Mouse (Mus musculus): Measurements from ENCODE around the gene Itgb5. TPM values are rescaled to one million over a fixed set of nuclear protein-coding genes. Genes with fewer than 3 reads are reported as not detected.

Gene Itgb5
- total RNA-seq, 1 experiment from 2014 or later: 9.1 TPM

DNA sequence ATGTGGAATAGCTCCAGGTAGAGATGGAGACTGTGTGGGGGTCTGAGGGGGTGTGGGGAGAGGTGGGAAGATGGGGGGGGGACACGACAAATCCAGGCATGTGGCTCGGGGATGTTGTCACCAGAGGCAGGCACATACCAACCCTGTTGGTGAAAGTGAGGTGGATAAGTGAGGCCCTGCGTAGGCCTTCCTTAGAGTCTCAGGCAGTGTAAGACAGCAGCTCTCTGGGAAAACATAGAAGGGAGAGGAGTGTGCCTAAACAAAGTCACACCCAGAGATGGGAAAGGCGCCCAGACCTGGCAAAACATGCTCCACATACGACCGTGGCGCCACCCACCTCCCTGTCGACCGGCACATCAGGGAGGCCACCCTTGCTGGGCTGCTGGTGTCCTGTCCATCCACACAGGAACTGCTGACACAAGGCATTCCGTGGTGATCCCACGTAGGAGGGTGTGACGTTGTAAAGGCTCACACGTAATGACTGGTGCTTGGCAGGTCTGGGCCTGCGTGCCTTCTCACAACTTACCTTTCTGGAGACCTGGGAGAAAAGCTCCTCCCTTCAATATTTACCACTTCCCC, 42.5 kb downstream of the Itgb5 start:
- no peak for ATAC-seq (replicated peaks; ENCODE audit: low read depth, poor library complexity, severe bottlenecking)

DNA sequence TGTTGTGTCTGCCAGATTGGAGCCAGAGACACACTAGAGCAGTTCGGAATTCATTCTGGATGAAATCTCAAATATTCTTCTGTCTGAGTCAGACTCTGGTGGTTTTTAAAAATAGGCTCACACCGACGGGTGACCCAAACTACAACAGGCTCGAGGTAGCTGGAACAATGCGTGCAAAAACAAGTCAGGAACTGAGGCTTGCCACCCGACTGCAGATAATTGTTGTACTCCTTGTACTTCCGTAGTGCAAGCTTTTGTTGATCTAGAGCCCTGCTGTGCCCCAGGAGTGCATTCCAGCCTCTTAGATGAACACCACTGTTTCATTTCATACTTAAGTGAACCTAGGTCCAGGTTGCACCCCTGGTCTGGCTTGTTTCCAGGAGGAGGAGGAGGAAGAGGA, 43.8 kb downstream of the Itgb5 start:
- no peak for ATAC-seq (replicated peaks; ENCODE audit: low read depth, poor library complexity, severe bottlenecking)

DNA sequence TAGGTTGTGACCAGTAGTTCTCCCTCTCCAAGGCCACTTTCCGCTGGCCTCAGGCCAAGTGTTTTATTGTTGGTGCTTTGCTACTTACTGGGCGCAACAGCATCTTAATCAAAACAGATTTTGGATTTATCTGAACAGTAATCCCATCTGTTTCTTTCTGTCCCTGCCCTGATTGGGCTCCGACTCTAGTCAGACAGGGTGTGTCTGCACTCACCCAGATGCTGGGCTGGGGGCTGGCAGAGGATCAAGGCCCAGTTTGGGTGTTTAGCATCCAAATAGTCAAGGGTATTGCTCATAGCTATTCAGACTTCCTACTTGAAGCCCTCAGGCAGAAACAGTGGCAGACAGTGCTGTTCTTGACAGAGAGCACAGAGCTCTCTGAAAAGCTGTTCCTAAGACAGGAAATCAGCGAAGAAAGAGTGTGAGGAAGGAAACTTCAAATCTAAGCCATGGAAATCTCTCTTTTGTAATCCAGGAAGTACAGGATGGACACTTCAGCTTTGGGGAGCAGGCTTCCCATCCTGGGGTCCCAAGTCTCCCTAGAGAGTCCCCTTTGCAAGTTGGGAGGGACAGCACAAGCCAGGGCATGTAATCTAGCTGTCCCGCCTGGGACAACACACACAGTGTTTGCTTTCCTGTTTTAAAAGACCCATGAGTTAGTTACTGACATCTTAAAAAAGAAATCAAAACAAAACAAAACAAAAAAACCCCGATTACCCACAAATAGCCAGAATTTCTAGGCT, 48.7 kb downstream of the Itgb5 start:
- no peak for ATAC-seq (replicated peaks; ENCODE audit: low read depth, poor library complexity, severe bottlenecking)

- ATAC-seq (replicated peaks; ENCODE audit: low read depth, poor library complexity, severe bottlenecking): no peak
Observed at GRCm38 (mm10) chr16:33879031-33879430, 49.6 kb downstream of the Itgb5 start.

- no peak for ATAC-seq (replicated peaks; ENCODE audit: low read depth, poor library complexity, severe bottlenecking)
Observed at GRCm38 (mm10) chr16:33879556-33879955, 50.1 kb downstream of the Itgb5 start.

DNA sequence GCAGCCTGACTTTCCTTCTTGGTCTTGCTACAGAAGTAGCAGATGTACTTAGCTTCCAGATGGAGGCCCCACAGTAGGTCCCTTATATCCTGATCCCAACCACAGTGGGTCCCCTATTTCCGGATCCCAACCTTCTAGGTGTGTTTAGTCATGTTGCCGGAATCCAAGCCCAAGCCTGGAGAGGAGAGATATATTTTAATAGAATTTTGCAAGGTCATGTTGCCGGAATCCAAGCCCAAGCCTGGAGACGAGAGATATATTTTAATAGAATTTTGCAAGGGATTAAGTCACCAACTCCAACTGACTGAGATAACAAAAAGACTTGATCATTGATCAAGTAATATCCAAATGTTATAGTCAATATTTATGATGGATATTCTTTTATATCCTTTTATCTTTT, 51.3 kb downstream of the Itgb5 start:
- no peak for ATAC-seq (replicated peaks; ENCODE audit: low read depth, poor library complexity, severe bottlenecking)

GRCm38 (mm10) chr16:33882540-33882939, 53.1 kb downstream of the Itgb5 start:
- ATAC-seq (replicated peaks; ENCODE audit: low read depth, poor library complexity, severe bottlenecking): no peak

GRCm38 (mm10) chr16:33883046-33883975, 53.8 kb downstream of the Itgb5 start:
- no peak for ATAC-seq (replicated peaks; ENCODE audit: low read depth, poor library complexity, severe bottlenecking)

DNA sequence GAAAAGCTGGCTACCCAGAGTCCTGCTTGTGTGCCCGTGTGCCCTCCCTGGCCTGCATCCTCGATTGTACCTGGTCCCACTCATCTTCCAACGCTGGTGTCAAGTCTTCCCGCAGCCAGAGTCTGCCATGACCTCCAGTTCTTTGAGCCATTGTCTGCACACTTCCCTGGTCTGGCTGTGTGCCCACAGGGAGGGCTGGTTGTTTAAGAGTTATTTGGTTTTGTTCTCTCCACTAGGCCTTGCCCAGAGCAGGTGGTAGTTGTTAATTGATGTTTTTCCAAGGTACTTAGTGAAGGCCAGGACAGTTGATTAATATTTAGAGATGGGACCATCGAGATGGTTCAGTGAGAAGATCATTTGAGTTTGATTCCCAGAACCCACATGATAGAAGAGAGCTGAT, 54.7 kb downstream of the Itgb5 start:
- ATAC-seq (replicated peaks; ENCODE audit: low read depth, poor library complexity, severe bottlenecking): no peak

DNA sequence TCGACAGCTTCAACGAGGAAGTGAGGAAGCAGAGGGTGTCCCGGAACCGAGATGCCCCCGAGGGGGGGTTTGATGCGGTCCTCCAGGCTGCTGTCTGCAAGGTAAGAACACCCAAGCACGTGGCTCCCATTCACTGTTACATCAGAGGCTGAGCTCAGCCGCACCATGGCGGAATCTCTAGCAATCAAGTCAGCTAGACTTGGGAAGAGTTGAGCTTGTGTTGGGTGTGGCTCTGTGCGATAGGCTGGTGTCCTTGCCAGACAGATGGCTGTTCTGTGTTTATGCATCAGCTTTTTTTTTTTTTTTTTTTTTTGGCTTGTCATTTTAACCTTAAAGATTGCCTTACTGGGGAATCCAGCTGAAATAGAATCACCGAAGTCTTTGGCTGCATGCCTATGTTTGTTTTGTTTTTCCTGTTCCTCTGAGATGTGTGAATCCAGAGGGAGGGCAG, 55.6 kb downstream of the Itgb5 start:
- ATAC-seq (replicated peaks; ENCODE audit: low read depth, poor library complexity, severe bottlenecking): no peak

- peak; percentile 45; the same call in 1 of the 2 replicates for ATAC-seq (replicated peaks; ENCODE audit: low read depth, poor library complexity, severe bottlenecking)
Observed at GRCm38 (mm10) chr16:33885671-33886328, 56.3 kb downstream of the Itgb5 start.

DNA sequence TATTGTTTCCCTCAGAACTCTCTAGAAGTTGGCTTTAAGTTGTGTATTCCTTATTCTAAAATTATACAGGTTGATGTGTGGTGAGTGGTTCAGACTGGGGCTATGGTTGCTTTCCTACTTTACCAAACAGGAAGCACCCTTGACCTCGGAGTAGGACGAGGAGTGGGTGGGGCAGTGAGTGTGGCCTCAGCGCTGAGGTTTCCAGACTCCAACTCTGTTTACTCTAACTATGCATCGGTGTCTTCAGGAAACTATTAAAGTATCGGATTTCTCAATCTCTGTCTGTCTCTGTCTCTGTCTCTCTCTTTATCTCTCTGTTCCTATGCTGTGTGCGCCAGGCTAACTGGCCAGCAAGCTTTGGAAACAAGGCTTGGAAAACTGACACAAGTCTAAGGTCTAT, 57.2 kb downstream of the Itgb5 start:
- peak; percentile 76 for ATAC-seq (replicated peaks; ENCODE audit: low read depth, poor library complexity, severe bottlenecking)

- no peak for ATAC-seq (replicated peaks; ENCODE audit: low read depth, poor library complexity, severe bottlenecking)
Observed at GRCm38 (mm10) chr16:33887981-33888380, 58.5 kb downstream of the Itgb5 start.

DNA sequence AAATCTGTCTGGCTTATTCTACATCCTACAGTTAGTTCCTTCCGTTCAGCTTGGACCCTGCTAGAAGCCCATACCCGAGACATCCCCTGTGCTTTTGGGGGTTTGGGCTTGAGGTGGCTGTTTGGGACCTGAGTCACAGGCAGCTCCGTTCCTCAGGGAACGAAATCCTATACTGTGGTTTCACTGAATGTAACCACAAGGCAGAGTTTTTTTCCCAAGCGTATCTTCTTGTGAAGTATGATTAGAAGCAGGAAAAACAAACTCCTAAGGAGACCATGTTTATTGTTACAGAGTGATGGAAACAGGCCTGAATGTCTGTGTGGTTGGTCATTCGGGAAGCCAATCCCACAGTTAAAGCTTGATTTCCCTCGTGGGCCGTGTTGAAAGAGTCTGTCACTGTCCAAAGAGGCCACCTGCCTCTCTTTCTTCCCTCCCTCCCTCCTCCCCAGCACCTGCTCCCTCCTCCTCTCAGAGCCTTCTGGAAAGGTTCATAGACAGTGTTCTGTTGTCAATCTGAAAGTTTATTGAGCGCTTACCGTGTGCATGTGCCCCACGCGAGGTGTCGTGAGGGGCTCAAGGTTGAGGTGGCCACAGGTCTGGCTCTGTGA, 59.6 kb downstream of the Itgb5 start:
- no peak for ATAC-seq (replicated peaks; ENCODE audit: low read depth, poor library complexity, severe bottlenecking)

DNA sequence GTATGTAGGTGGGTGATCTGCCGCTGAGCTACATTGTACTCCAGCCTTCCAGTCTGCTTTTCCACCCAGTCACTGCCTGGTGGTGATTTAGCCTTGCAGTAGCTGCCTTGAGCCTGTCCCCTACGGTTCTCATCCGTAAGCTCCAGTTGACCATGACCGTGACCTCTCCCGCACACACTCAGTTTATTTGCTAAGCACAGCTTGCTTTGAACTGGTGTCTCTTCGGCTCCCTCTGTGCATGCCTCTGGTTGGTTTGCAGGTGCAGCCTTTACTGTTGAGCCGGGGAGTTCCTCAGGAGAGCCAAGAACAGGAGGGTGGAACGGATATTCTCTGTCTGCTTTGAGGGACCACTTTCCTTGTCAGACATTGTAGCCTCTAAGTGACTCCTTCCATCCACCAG, 61.6 kb downstream of the Itgb5 start:
- ATAC-seq (replicated peaks; ENCODE audit: low read depth, poor library complexity, severe bottlenecking): no peak

DNA sequence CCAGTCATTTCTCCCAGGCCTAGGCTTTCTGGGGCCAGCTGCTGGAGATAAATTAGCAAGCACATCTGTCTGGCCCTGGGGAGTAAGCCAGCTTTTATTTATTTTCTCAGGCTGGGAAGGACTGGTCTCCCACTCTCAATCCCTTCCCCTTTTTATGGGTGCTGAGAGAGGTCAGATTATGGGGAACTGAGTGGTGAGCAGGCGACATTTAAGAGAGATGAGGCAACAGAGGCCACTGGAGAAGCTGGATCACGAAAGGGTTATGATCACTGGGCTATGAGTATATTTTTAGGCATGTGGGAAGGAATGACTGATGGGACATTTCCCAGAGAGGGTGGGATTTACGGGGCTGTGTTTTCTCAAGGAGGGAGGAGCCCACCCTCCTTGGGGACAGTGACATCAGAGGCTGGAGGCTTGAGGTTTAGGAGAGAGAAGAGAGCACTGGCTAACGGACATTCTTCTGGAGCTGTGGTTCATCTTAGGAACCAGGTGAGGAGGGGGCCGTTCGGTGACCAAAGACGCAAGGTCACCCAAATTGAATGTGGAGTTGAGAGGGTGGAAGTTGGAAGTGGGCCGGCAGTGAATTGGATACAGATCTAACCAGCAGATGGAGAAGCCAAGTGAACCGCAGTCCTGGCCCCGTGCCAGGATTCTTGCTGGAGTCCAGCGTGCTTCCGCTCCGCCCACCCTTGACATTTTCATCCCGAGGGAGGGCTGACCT, 62.3 kb downstream of the Itgb5 start:
- peak; percentile 68 for ATAC-seq (replicated peaks; ENCODE audit: low read depth, poor library complexity, severe bottlenecking)

- ATAC-seq (replicated peaks; ENCODE audit: low read depth, poor library complexity, severe bottlenecking): no peak
Observed at GRCm38 (mm10) chr16:33892539-33892938, 63.1 kb downstream of the Itgb5 start.

DNA sequence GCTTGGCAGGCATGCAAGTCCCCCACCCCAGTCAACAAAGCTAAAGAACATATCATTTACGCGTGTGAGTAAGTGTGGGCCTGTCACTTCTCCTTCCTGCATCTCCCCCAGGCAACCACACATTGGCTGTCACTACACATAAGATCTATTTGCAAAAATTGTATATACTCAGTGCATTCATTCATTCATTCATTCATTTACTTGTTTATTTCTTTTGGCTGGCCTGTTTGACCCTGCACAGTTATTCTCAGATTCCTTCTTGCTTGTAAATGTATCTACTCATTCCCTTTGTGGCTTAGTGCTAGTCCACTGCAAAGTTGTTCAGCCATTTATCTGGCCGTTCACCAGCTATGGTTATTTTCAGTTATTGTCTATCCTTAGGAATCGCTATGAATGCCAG, 64.3 kb downstream of the Itgb5 start:
- no peak for ATAC-seq (replicated peaks; ENCODE audit: low read depth, poor library complexity, severe bottlenecking)

- ATAC-seq (replicated peaks; ENCODE audit: low read depth, poor library complexity, severe bottlenecking): 0 out of 2 replicates have a peak, but pooled peaks have one; percentile 21
Observed at GRCm38 (mm10) chr16:33894449-33894848, 65.0 kb downstream of the Itgb5 start.
